Mouse (Mus musculus): ENCODE data around the gene Zmynd8. TPM values are rescaled to one million over a fixed set of nuclear protein-coding genes. Genes with fewer than 3 reads are reported as not detected.

Gene Zmynd8
- polyA plus RNA-seq, 1 experiment from 2014 or later = 98.3 TPM

GRCm38 (mm10) chr2:165854207-165854968, 44.4 kb downstream of the Zmynd8 start:
- DNase-seq (ENCODE audit: low read depth, low spot score) = no peak

GRCm38 (mm10) chr2:165852896-165853633, 45.8 kb downstream of the Zmynd8 start:
- TF ChIP-seq CTCF (IDR thresholded peaks at IDR 0.05) = no peak
- no peak for DNase-seq (ENCODE audit: low read depth, low spot score)
- ATAC-seq = no peak
- ChIA-PET POLR2A (interaction anchor here (0.6 to 0.8 kb wide), 2 partner anchors 23 to 34 kb away, joined by 3 read pairs; no protein-coding TSS in a partner anchor), CTCF (no interaction called here)
- in situ Hi-C loops (cut with MboI; ENCODE audit: low pct_unique_long_range_greater_than_20kb) = no loop called here
- H3K27me3 ChIP-seq = no peaks in the 10 kb centered on the region

More at GRCm38 (mm10) chr2:165854207-165854968, 44.4 kb downstream of the Zmynd8 start:
- POLR2A ChIA-PET = interaction anchor here (1.2 kb wide), 1 partner anchor 10 kb away, joined by 3 read pairs; no protein-coding TSS in a partner anchor
- no peak for ATAC-seq
- no peaks in the 10 kb centered on the region for H3K27me3 ChIP-seq
- TF ChIP-seq CTCF (IDR thresholded peaks at IDR 0.05) = no peak
- CTCF ChIA-PET = interaction anchor here (2.1 kb wide), 1 partner anchor 28 kb away, joined by 7 read pairs; no protein-coding TSS in a partner anchor
- in situ Hi-C loops (cut with MboI; ENCODE audit: low pct_unique_long_range_greater_than_20kb) = no loop called here

- DNase-seq (ENCODE audit: low read depth, low spot score) (no peak), ATAC-seq (no peak)
- ChIA-PET CTCF (no interaction called here), POLR2A (interaction anchor here (0.6 to 0.8 kb wide), 2 partner anchors 24 to 34 kb away, joined by 3 read pairs; no protein-coding TSS in a partner anchor)
- no peak for TF ChIP-seq CTCF (IDR thresholded peaks at IDR 0.05)
- no peaks in the 10 kb centered on the region for H3K27me3 ChIP-seq
- in situ Hi-C loops (cut with MboI; ENCODE audit: low pct_unique_long_range_greater_than_20kb) = no loop called here
Measured at GRCm38 (mm10) chr2:165852453-165852852, 46.4 kb downstream of the Zmynd8 start.

GRCm38 (mm10) chr2:165851811-165852415, 46.9 kb downstream of the Zmynd8 start:
- ChIA-PET CTCF (interaction anchor here (1.3 to 1.4 kb wide), 2 partner anchors 18 to 26 kb away, joined by 3 to 5 read pairs; no protein-coding TSS in a partner anchor), POLR2A (interaction anchor here (0.9 kb wide), 1 partner anchor 19 kb away, joined by 3 read pairs; no protein-coding TSS in a partner anchor)
- no peak for ATAC-seq
- no peak for TF ChIP-seq CTCF (IDR thresholded peaks at IDR 0.05)
- no peaks in the 10 kb centered on the region for H3K27me3 ChIP-seq
- in situ Hi-C loops (cut with MboI; ENCODE audit: low pct_unique_long_range_greater_than_20kb) = no loop called here
- DNase-seq (ENCODE audit: low read depth, low spot score) = no peak

- no peak for DNase-seq (ENCODE audit: low read depth, low spot score)
- POLR2A ChIA-PET = interaction anchor here (0.7 to 1.0 kb wide), 4 partner anchors 12 to 34 kb away, joined by 3 to 5 read pairs (median 3); no protein-coding TSS in a partner anchor
- CTCF ChIA-PET = interaction anchor here (0.9 to 1.4 kb wide), 5 partner anchors 9 to 31 kb away, joined by 3 to 5 read pairs (median 3); no protein-coding TSS in a partner anchor
- TF ChIP-seq CTCF (IDR thresholded peaks at IDR 0.05) = no peak
- no peaks in the 10 kb centered on the region for H3K27me3 ChIP-seq
- in situ Hi-C loops (cut with MboI; ENCODE audit: low pct_unique_long_range_greater_than_20kb) = no loop called here
- no peak for ATAC-seq
Measured at GRCm38 (mm10) chr2:165850826-165851225, 48.0 kb downstream of the Zmynd8 start.

- no peak for ATAC-seq
- no peaks in the 10 kb centered on the region for H3K27me3 ChIP-seq
- ChIA-PET POLR2A (interaction anchor here (0.6 kb wide), 1 partner anchor 42 kb away, joined by 3 read pairs; no protein-coding TSS in a partner anchor), CTCF (interaction anchor here (0.9 to 1.4 kb wide), 2 partner anchors 16 to 64 kb away, joined by 3 read pairs; no protein-coding TSS in a partner anchor)
- in situ Hi-C loops (cut with MboI; ENCODE audit: low pct_unique_long_range_greater_than_20kb) = no loop called here
- DNase-seq (ENCODE audit: low read depth, low spot score) = no peak
- no peak for TF ChIP-seq CTCF (IDR thresholded peaks at IDR 0.05)
Measured at GRCm38 (mm10) chr2:165849129-165849528, 49.7 kb downstream of the Zmynd8 start.

- in situ Hi-C loops (cut with MboI; ENCODE audit: low pct_unique_long_range_greater_than_20kb) = no loop called here
- no peaks in the 10 kb centered on the region for H3K27me3 ChIP-seq
- ChIA-PET POLR2A (no interaction called here), CTCF (interaction anchor here (0.7 to 1.2 kb wide), 2 partner anchors 9 to 20 kb away, joined by 3 read pairs; no protein-coding TSS in a partner anchor)
- TF ChIP-seq CTCF (IDR thresholded peaks at IDR 0.05) = no peak
- DNase-seq (ENCODE audit: low read depth, low spot score) = no peak
- ATAC-seq = no peak
Measured at GRCm38 (mm10) chr2:165846787-165847186, 52.0 kb downstream of the Zmynd8 start.

GRCm38 (mm10) chr2:165845490-165845889, 53.3 kb downstream of the Zmynd8 start:
- CTCF ChIA-PET = no interaction called here
- no peaks in the 10 kb centered on the region for H3K27me3 ChIP-seq
- POLR2A ChIA-PET = no interaction called here
- TF ChIP-seq CTCF (IDR thresholded peaks at IDR 0.05) = no peak
- DNase-seq (ENCODE audit: low read depth, low spot score) (no peak), ATAC-seq (no peak)
- in situ Hi-C loops (cut with MboI; ENCODE audit: low pct_unique_long_range_greater_than_20kb) = no loop called here

- TF ChIP-seq CTCF (IDR thresholded peaks at IDR 0.05) = no peak
- no peaks in the 10 kb centered on the region for H3K27me3 ChIP-seq
- no peak for ATAC-seq
- ChIA-PET CTCF (no interaction called here), POLR2A (no interaction called here)
- DNase-seq (ENCODE audit: low read depth, low spot score) = no peak
- in situ Hi-C loops (cut with MboI; ENCODE audit: low pct_unique_long_range_greater_than_20kb) = no loop called here
Measured at GRCm38 (mm10) chr2:165843350-165843749, 55.5 kb downstream of the Zmynd8 start.

- in situ Hi-C loops (cut with MboI; ENCODE audit: low pct_unique_long_range_greater_than_20kb) = no loop called here
- ATAC-seq = no peak
Measured at GRCm38 (mm10) chr2:165842241-165842640, 56.6 kb downstream of the Zmynd8 start.

More at GRCm38 (mm10) chr2:165842241-165842640, 56.6 kb downstream of the Zmynd8 start:
- no peak for TF ChIP-seq CTCF (IDR thresholded peaks at IDR 0.05)
- ChIA-PET POLR2A (no interaction called here), CTCF (no interaction called here)
- no peaks in the 10 kb centered on the region for H3K27me3 ChIP-seq
- DNase-seq (ENCODE audit: low read depth, low spot score) = no peak
